Mouse (Mus musculus): Measurements from ENCODE around the gene Uqcc3.
"Not testable (repeated sequence)": the region's sequence is repeated elsewhere in the genome, so short reads cannot be mapped to it uniquely, and the experiment has no call there.

Uqcc3 gene

GRCm38 (mm10) chr19:8895397-8895960, 14.8 kb upstream of the Uqcc3 start:
- no peak for DNase-seq (ENCODE audit: low read depth, low spot score)

GRCm38 (mm10) chr19:8892829-8893766, 12.4 kb upstream of the Uqcc3 start, which contains the start of gene Ints5:
Gene Ints5 (plus strand): TSS chr19:8893005.
- DNase-seq (ENCODE audit: low read depth, low spot score) = peak; percentile 91

- peak; percentile 97 for DNase-seq (ENCODE audit: low read depth, low spot score)
Observed at GRCm38 (mm10) chr19:8888511-8889385, 8.0 kb upstream of the Uqcc3 start, which contains the start of the genes 1810009A15Rik and Gm49416. Gene 1810009A15Rik (plus strand): TSS chr19:8888853. Gene Gm49416 (plus strand): TSS chr19:8888926.

GRCm38 (mm10) chr19:8887585-8888463, 7.1 kb upstream of the Uqcc3 start:
- DNase-seq (ENCODE audit: low read depth, low spot score) = peak; percentile 20

- DNase-seq (ENCODE audit: low read depth, low spot score) = no peak
Observed at GRCm38 (mm10) chr19:8886916-8887584, 6.3 kb upstream of the Uqcc3 start.

GRCm38 (mm10) chr19:8883616-8884015, 2.9 kb upstream of the Uqcc3 start, which contains the start of the genes Lbhd1 and Gm49403:
Gene Lbhd1 (plus strand): TSS chr19:8883732.
Gene Gm49403 (plus strand): TSS chr19:8883930.
- DNase-seq (ENCODE audit: low read depth, low spot score) = no peak

GRCm38 (mm10) chr19:8881034-8881392, 290 bp upstream of the Uqcc3 start:
- no peak for DNase-seq (ENCODE audit: low read depth, low spot score)

GRCm38 (mm10) chr19:8875031-8875430, 5.7 kb downstream of the Uqcc3 start:
- DNase-seq (ENCODE audit: low read depth, low spot score) = no peak

GRCm38 (mm10) chr19:8872266-8872840, 8.4 kb downstream of the Uqcc3 start:
- DNase-seq (ENCODE audit: low read depth, low spot score) = no peak

- DNase-seq (ENCODE audit: low read depth, low spot score) = peak; percentile 95
Observed at GRCm38 (mm10) chr19:8871267-8872186, 9.2 kb downstream of the Uqcc3 start, which contains the start of gene Ubxn1. Gene Ubxn1 (plus strand): TSS chr19:8871496.

- no peak for DNase-seq (ENCODE audit: low read depth, low spot score)
Observed at GRCm38 (mm10) chr19:8870838-8871237, 9.9 kb downstream of the Uqcc3 start.

GRCm38 (mm10) chr19:8870381-8870780, 10.3 kb downstream of the Uqcc3 start:
- not testable (repeated sequence) for DNase-seq (ENCODE audit: low read depth, low spot score)

GRCm38 (mm10) chr19:8864265-8864664, 16.5 kb downstream of the Uqcc3 start:
- DNase-seq (ENCODE audit: low read depth, low spot score) = no peak

- peak; percentile 73 for DNase-seq (ENCODE audit: low read depth, low spot score)
Observed at GRCm38 (mm10) chr19:8859018-8859417, 21.7 kb downstream of the Uqcc3 start.

- peak; percentile 70 for DNase-seq (ENCODE audit: low read depth, low spot score)
Observed at GRCm38 (mm10) chr19:8857689-8858088, 23.0 kb downstream of the Uqcc3 start.

GRCm38 (mm10) chr19:8853117-8853516, 27.6 kb downstream of the Uqcc3 start:
- no peak for DNase-seq (ENCODE audit: low read depth, low spot score)

GRCm38 (mm10) chr19:8852236-8852928, 28.3 kb downstream of the Uqcc3 start:
- DNase-seq (ENCODE audit: low read depth, low spot score) = no peak

GRCm38 (mm10) chr19:8851639-8852038, 29.1 kb downstream of the Uqcc3 start:
- no peak for DNase-seq (ENCODE audit: low read depth, low spot score)
